Mouse (Mus musculus) left cerebral cortex, adult 9 months (tissue): ENCODE results near the gene Rabgap1l.

Experiments
- DNase-seq, 2 experiments: peaks; one replicate each; pipeline ENCODE4 v3.0.0; 2022; ENCODE audit warnings: low spot score in 2 of 2

The Rabgap1l gene

GRCm38 (mm10) chr1:160792686-160793355, at the start of gene Rabgap1l:
TSS of gene Rabgap1l (minus strand) at chr1:160793211.
- peak; percentile 16 to 67 for DNase-seq

DNA sequence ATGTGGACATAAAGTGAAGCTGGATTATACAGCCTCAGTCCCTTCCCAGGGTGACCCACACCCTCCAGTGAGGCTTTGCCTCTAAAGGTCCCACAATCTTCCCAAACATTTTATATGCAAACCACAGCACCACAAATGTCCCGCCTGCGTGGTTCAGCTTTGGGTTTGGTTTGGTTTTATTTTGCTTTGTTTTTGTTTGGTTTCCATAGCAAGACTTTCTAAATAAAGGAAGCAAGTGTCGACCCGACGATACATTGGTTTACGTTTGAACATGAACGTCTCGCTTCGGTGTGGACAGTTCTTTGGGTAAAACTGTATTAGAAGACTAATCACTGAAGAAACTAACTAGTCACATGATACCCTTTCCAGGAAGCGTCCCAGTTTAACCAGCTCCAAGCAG, 49.6 kb upstream of the Rabgap1l start:
- no peak for DNase-seq

DNA sequence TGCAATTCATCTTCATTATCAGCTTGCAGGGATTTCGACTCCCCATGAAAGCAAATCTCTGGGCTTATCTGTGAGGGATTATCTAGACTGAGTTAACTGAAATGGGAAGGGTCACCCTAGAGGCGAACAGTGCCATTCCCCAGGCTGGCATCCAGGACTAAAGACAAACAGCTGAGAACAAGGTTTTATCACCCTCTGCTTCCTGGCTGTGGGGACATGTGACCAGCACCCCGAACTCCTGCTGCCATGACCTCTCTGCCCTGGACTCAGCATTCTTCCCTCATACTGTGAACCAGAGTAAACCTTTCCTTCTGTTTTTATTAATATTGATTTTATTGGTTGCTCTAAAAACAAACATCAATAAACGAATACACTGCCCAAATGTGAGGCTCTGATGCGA, 47.6 kb upstream of the Rabgap1l start:
- DNase-seq = no peak

DNA sequence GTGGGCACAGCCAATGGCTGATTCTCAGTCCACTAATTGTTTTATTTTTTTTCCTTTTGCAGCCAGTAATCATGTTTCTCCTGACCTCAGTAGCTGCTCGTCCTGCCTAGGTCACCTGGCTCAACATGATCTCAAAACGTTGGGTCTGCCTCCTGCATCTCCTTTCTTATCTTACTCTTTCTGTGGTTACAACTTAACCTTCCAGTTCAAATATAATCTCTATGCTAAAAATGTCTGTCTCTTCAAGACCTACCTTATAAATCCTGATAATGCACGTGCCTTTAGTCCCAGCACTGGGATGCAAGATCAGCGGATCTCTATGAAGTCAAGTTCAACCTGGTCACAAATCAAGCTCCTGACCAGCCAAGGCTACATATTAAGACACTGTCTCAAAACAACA, 46.1 kb upstream of the Rabgap1l start:
- no peak for DNase-seq

GRCm38 (mm10) chr1:160834446-160834845, 41.4 kb upstream of the Rabgap1l start:
- no peak for DNase-seq

- DNase-seq = no peak
Observed at GRCm38 (mm10) chr1:160832267-160833021, 39.4 kb upstream of the Rabgap1l start.

- DNase-seq = no peak
Observed at GRCm38 (mm10) chr1:160830608-160831498, 37.8 kb upstream of the Rabgap1l start.

DNA sequence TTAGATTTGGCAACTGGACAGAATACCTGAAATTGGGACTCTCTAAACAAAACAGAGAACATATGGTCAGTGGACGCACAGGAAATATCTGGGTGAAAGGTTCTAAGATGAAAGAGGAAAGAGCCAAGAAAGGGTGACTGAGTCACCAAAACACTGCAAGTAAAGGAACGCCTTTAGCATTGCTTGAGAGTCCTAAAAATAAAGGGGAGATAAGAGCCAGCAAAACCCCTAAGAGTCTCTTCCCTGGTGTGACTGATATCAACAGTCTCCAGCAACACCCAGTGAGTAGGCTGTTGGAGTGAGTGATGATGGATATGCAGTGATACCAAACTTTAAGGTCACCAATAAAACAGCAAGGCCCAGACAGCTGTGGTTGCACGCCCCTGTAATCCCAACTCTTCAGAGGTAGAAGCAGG, 32.4 kb upstream of the Rabgap1l start:
- DNase-seq = no peak

DNA sequence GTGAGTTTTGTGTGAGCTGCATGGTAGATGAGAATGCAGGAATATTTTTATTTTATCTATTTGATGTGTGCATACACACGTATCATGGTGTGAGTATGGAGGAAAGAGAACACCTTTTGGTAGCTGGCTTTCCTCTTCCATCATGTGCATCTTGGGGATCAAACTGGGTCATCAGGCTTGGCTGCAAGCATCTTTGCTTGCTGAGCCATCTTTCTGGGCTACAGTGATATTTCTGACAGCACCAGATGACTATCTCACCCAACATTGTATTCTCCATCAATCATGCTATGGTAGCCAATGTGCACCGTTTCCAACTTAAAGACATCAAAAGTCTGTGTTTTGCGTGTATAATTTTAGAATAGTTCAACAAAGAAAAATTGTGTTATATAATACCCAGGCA, 30.6 kb upstream of the Rabgap1l start:
- no peak for DNase-seq

DNA sequence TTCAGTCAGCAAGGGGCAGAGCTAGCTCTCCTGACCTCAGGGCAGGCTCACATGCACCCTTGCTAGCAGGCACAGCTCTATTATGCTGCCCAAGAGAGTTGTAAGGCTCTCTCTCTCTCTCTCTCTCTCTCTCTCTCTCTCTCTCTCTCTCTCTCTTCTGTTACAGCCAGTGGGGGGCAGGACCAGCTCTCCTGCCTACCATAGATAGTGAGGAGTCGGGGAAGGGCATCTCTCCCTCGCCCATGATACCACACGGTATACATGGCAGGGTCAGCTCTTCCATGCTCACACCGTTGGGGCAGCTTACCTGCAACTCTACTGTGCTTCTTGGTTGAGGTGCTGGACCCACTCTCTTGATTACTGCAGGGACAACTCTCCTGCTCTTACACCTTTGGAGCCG, 21.2 kb upstream of the Rabgap1l start:
- no peak for DNase-seq

DNA sequence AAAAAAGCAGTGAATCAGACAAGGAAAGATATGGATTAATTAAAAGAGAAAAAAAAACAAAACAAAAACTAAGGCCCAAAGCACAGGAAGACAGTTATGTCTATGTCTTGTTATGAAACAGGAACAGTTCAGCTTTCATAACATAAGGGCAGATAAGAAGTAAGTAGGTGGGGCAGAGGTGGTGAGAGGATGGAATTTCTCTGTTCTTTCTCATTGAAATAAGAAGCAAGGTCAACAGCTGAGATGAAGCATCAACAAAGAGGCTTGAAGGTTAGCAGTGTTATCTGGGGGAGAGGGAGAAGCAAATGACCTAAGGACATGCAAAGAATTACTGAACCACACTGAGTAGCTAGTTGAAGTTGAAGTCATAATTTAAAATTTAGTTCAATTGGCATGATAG, 19.4 kb upstream of the Rabgap1l start:
- no peak for DNase-seq

DNA sequence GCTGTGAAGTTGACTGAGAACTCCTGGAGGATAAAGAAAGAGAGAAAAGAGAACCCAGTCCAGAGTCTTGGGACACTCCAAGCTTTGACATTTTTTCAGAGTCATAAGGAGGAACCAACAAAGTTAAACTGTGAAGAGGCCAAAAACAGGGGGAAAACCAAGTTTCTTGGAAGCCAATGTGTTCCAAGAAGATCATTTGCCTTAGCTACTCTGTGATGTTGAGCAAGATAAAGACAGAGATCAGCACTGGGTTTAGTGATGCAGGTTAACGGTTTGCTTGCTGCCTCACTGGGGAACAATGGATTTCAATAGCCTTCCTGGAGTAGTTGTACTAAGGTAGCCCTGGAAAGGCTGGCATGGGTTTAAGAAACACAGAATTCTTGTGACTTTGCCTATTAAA, 18.9 kb upstream of the Rabgap1l start:
- DNase-seq = no peak

DNA sequence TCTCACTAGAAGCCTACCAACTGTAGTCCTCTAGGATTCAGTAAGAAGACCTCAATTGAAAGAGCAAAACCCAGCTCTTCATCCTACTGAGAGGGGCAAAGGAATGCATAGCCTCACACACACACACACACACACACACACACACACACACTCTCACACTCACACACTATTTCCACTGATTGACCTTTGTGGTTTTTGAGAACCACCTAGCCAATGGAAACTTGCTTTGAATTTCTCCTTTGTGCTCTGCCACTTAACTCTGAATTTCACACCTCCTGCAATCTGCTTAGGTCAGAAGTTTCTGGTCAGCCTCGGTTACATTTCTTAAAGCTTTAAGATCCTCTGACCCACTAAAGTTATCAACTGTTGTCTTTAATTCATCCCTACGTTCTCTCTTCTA, 12.3 kb upstream of the Rabgap1l start:
- DNase-seq = no peak

GRCm38 (mm10) chr1:160799972-160800371, 7.0 kb upstream of the Rabgap1l start:
- peak; percentile 15 to 43 for DNase-seq

DNA sequence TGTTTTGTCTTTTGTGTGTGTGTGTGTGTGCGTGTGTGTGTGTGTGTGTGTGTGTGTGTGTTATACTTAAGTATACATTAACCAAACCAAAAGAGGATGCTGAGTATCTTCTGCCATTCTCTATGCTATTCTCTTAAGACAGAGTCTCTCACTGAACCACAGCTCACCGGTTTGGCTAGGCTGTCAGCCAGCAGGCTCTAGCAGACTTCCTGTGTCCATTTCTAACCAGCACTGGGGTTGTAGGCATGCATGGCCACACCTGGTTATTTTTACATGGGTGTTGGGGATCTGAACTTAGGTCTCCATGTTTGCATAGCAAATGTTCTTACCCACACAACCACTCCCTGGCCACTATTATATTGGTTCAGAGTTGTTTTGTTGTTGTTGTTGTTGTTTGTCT, 2.0 kb upstream of the Rabgap1l start:
- DNase-seq = no peak

DNA sequence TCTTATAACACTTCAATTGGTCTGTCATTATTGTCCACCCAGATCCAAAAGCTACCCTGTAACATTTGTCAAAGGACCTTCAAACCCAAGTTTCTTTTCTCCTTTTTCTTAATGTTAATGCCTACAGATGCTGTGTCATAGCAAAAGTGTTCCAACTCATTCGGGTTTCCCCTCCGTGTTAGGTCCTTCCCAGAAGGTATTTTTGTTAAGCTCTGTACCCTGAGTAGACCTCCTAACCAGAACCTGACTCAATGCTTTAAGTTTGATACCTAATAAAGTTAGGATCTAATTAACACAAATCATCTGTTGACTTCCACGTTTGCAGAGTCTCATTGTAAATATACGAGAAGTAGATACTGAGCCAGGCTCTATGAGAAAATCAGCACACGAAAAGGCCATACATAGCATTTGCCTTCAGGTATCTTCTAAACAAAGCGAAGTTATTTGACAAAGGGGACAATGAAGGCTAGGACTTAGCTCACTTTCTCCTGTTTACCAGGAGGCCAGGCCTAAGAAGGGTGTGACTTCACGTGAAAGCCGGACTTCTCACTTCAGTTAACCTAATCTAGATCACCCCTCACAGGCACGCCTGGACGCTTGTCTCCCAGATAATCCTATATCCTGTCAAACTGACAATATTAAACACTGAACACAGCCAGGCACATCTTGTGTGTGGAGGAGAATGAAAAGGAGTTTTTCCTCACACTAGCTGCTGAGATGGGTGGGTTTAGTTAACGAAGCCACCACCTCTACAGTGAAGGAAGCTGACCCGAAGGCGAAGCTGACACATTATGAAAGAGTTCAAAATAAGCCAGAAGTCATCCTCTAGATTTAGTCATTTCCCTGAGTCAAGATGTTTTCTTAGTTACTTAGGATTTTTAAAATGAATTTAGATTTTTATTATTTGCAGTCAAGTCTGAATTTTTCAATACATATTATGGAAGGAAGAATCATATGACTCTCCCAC, 1.1 kb upstream of the Rabgap1l start:
- DNase-seq = no peak

DNA sequence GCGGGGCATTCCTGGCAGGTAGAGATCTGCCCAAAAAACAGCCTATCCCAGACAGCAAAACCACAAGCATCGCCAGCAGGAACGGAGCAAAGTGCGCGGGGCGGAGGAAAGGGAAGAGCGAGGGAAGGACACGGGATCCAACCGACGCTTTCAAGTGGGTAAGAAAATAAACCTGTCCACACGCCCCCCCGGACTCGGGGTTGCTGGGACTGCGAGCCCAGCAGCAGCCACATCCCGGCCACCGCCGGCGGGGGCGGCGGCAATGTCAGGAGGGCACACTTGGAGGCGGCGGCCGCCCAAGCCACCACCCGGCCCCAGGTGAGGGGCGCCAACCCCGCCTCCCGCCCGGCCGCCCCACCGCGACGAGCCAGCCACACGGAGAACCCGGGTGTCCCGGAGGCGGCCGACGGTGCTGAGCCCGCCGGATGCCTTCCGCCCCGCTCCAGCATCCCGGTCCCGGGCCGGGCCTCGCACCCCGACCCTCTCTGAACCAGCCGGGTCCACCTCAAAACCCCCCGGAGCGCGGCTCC, 790 bp downstream of the Rabgap1l start:
- DNase-seq = peak in 1 of 2 experiments; percentile 19

- DNase-seq = no peak
Observed at GRCm38 (mm10) chr1:160791381-160792155, 1.4 kb downstream of the Rabgap1l start.

GRCm38 (mm10) chr1:160790630-160791029, 2.4 kb downstream of the Rabgap1l start:
- DNase-seq = no peak

DNA sequence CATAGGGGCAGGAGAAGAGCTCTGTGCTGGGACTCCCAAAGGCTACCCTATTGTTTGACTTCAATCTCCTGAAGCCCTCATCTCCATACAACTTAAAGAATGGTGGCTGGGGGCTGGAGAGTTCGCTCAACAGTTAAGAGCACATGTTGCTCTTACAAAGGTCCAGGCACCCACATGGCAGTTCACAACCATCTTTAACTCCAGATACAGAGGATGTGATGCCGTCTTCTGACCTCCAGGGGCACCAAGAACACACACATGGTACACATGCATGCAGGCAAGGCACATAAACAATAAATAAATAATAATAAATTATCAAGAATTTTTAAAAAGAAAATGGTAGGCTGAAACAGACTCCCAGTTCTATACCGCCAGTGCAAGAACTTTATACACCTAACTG, 3.1 kb downstream of the Rabgap1l start:
- no peak for DNase-seq
